In genomic region chr2:75926061-75926460, GRCm38 (mm10) we compare ENCODE assay signal across 13 mouse cellular contexts. TPM values are rescaled to one million over a fixed set of nuclear protein-coding genes. Genes with fewer than 3 reads are reported as not detected.
"Had no signal": no experiment of that assay in that cellular context is flagged by ENCODE, and none has a peak within 500 bp of the region (broad histone marks: within the 10 kb centered on the region; RNA-seq: fewer than 3 reads in every experiment).

No protein-coding gene starts in this region.

- H3K4me2 ChIP-seq: limb, embryonic 12.5 days; liver, embryonic 13.5 days; lung, embryonic 15.5 days; midbrain, embryonic 12.5 days had no signal

- H3K4me3 ChIP-seq: left cerebral cortex, adult 2 months; limb, embryonic 12.5 days; liver, embryonic 13.5 days; lung, embryonic 15.5 days; megakaryocyte, embryonic 14.5 days; midbrain, embryonic 12.5 days had no signal

- DNase-seq: kidney, postnatal 25 days; liver; liver, embryonic 13.5 days; liver, postnatal 0 days; lung, postnatal 14 days; thymus, postnatal 4 days had no signal

- H3K27me3 ChIP-seq: limb, embryonic 12.5 days; liver, embryonic 13.5 days; lung, embryonic 15.5 days; megakaryocyte, embryonic 14.5 days; midbrain, embryonic 12.5 days had no signal

- H3K9ac ChIP-seq: limb, embryonic 12.5 days; liver, embryonic 13.5 days; liver, postnatal 0 days; lung, embryonic 15.5 days; midbrain, embryonic 12.5 days had no signal

- H3K27ac ChIP-seq: left cerebral cortex, adult 2 months; limb, embryonic 12.5 days; liver, embryonic 13.5 days; lung, embryonic 15.5 days; macrophage; stomach, postnatal 0 days had no signal

- H3K4me1 ChIP-seq: liver, embryonic 13.5 days; lung, embryonic 15.5 days; megakaryocyte, embryonic 14.5 days had no signal

- ATAC-seq: liver, postnatal 0 days had no signal

- H3K9me3 ChIP-seq: limb, embryonic 12.5 days; liver, embryonic 13.5 days; lung, embryonic 15.5 days; megakaryocyte, embryonic 14.5 days; midbrain, embryonic 12.5 days had no signal

RNA-seq across cellular contexts. Expression of gene Ttc30a2, which starts 51.9 kb away (rescaled TPM):
- polyA plus RNA-seq: macrophage had no signal
